Mouse (Mus musculus): ENCODE results near the gene Upk2. TPM values are rescaled to one million over a fixed set of nuclear protein-coding genes. Genes with fewer than 3 reads are reported as not detected.

The Upk2 gene
- total and polyA plus RNA-seq, 3 experiments: not detected

DNA sequence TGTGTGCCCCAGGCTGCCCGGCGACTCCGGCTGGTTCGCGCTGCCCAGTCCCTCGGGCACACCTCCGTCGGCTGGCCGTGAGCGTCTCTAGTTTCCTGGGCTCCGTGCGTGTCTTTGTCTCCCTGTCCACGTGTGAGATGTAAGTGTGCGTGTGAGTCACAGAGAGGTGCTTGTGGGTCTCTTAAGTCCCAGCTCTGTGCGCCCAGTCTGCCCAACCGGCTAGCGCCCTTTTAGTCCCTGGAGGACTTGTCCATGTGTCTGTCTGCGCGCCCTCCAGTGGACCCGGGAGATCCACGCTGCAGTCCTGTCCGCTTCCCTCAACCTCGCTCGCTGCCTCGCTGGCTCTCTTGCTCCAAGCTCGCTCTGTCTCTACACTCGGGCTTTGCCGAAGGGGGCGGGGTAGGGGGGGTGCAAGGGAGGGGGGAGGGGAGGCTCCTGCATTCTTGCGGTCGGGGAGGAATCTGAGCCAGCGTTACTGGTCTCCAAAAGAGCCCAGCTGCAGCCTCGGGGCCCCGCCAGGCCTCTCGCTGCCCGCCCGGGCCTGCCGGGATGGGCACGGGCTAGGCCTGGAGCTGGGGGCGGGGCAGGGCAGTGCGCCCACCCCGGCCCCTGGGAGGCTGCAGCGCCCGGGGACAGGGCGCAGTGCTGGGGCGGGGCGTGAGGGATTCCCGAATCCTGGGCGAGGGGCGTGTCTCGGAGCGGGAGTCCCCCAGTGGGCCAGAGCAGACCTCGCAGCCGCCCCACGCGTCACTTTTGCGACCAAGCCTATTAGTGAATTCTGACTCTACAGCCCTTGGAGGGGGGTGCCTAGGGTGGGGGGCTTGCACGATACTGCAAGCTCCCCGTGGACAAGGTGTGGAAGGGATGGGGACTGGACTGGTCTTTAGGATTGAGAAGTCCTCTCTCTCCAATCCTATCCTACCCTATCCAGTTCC, 43.9 kb upstream of the Upk2 start:
- Histone ChIP-seq H3K9ac (ENCODE audit: insufficient read depth, low read depth) (no peak overlapping the region), H3K4me2 (ENCODE audit: insufficient read depth, low read depth, poor library complexity, severe bottlenecking) (peak overlapping the region; percentile 55; the same call in 1 of the 2 replicates), H3K79me2 (replicated peaks; ENCODE audit: control insufficient read depth, extremely low read depth, insufficient read depth, poor library complexity, severe bottlenecking) (no peaks in the 10 kb centered on the region), H3K4me3 (replicated peaks in 1 of 3; ENCODE audit: low read depth in 2 of 3, low read length in 2 of 3, poor library complexity in 1 of 3) (no peak overlapping the region), H3K27ac (ENCODE audit: insufficient read depth, low read depth) (no peak overlapping the region), H3K36me3 (replicated peaks in 1 of 2; ENCODE audit: control insufficient read depth in 1 of 2, insufficient read depth in 1 of 2, low read length in 1 of 2) (peaks cover 3 to 35% of the 10 kb centered on the region in 2 experiments), H3K9me3 (replicated peaks; ENCODE audit: low read length) (no peaks in the 10 kb centered on the region), H3K27me3 (replicated peaks) (no peaks in the 10 kb centered on the region), H3K4me1 (ENCODE audit: control insufficient read depth in 1 of 2, insufficient read depth in 2 of 2) (peaks cover 62 to 86% of the 10 kb centered on the region in 2 experiments)
- TF ChIP-seq ZC3H11A (IDR thresholded peaks at IDR 0.05; ENCODE audit: low read depth, low read length) (no peak), MAZ (IDR thresholded peaks at IDR 0.05; ENCODE audit: low read depth, low read length) (no peak), USF2 (conservative IDR thresholded peaks at IDR 0.05; ENCODE audit: low read depth, low read length) (no peak), ETS1 (conservative IDR thresholded peaks at IDR 0.05; ENCODE audit: low read depth, low read length) (no peak), BHLHE40 (IDR thresholded peaks at IDR 0.05; ENCODE audit: low read depth, low read length) (no peak), CHD2 (IDR thresholded peaks at IDR 0.05; ENCODE audit: low read length) (no peak), HCFC1 (IDR thresholded peaks at IDR 0.05; ENCODE audit: low read depth, low read length) (no peak), TCF12 (IDR thresholded peaks at IDR 0.05; ENCODE audit: low read depth, low read length) (no peak), MAX (IDR thresholded peaks at IDR 0.05; ENCODE audit: low read length) (no peak), EP300 (IDR thresholded peaks at IDR 0.05; ENCODE audit: low read length) (no peak), SMC3 (IDR thresholded peaks at IDR 0.05; ENCODE audit: low read depth, low read length) (no peak), RAD21 (IDR thresholded peaks at IDR 0.05; ENCODE audit: low read depth, low read length) (no peak), IRF4 (IDR thresholded peaks at IDR 0.05; ENCODE audit: low read depth, low read length) (no peak), MAFK (IDR thresholded peaks at IDR 0.05; ENCODE audit: insufficient replicate concordance, low read length) (no peak), SIN3A (IDR thresholded peaks at IDR 0.05; ENCODE audit: low read length) (no peak), POLR2A (IDR thresholded peaks at IDR 0.05; ENCODE audit: low read depth, low read length) (no peak), RCOR1 (conservative IDR thresholded peaks at IDR 0.05; ENCODE audit: low read depth, low read length) (no peak)
- in situ Hi-C loops (cut with MboI; ENCODE audit: low pct_ligation_motif_present, low pct_unique_long_range_greater_than_20kb, low sequenced_read_pairs): loop anchor here (5.0 kb wide), 1 partner anchor 36 kb away; no protein-coding TSS in a partner anchor
- dilution Hi-C loops (cut with MboI; ENCODE audit: extremely low pct_ligation_motif_present, extremely low pct_unique_long_range_greater_than_20kb, low sequenced_read_pairs): no loop called here
- no peak for DNase-seq (ENCODE audit: extremely low read depth)

DNA sequence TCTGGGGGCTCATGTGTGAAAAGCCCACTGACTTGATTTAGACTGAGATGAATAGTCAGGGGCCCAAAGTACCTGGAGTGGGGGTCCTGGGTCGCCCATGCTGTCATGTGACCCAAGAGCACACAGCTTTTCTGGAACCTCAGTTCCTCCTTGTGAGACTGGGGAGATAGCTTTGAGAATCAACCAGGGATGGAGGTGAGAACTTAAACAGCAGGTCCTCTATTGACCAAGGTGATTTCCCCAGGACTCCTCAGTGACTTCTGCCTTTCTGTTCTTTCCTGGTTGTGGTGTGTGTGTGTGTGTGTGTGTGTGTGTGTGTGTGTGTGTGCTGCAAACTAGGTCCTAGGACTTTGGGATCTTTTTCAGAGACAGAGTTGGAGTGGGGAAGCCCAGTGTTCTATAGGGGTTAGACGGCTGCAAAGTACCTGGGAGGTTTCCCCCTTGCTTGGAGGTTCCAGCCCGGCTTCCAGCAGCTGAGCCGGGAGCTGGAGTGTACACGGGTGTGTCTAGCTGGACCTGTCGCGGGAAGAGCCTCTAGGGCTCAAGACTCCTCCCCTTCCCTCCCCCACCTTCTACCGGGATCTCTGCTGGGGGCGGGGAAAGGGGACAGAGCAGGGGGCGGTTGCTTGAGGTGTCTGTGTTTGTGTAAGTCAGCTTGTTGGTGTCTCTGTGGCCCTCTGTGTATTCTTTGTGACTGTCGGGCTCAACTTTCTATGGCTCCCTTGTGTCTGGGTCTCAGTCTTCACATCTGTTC, 43.0 kb upstream of the Upk2 start:
- Histone ChIP-seq H3K27ac (ENCODE audit: insufficient read depth, low read depth) (no peak overlapping the region), H3K4me3 (replicated peaks in 1 of 3; ENCODE audit: low read depth in 2 of 3, low read length in 2 of 3, poor library complexity in 1 of 3) (no peak overlapping the region)

More for the DNA sequence above, 43.0 kb upstream of the Upk2 start:
- no peaks in the 10 kb centered on the region for H3K27me3 ChIP-seq (replicated peaks)
- H3K4me1 ChIP-seq (ENCODE audit: control insufficient read depth in 1 of 2, insufficient read depth in 2 of 2): peaks cover 70 to 95% of the 10 kb centered on the region in 2 experiments
- dilution Hi-C loops (cut with MboI; ENCODE audit: extremely low pct_ligation_motif_present, extremely low pct_unique_long_range_greater_than_20kb, low sequenced_read_pairs): no loop called here
- peaks cover 3 to 26% of the 10 kb centered on the region in 2 experiments for H3K36me3 ChIP-seq (replicated peaks in 1 of 2; ENCODE audit: control insufficient read depth in 1 of 2, insufficient read depth in 1 of 2, low read length in 1 of 2)
- no peaks in the 10 kb centered on the region for H3K9me3 ChIP-seq (replicated peaks; ENCODE audit: low read length)
- no peak overlapping the region for H3K9ac ChIP-seq (ENCODE audit: insufficient read depth, low read depth)
- DNase-seq (ENCODE audit: extremely low read depth): no peak
- in situ Hi-C loops (cut with MboI; ENCODE audit: low pct_ligation_motif_present, low pct_unique_long_range_greater_than_20kb, low sequenced_read_pairs): loop anchor here (5.0 kb wide), 1 partner anchor 36 kb away; no protein-coding TSS in a partner anchor
- peak overlapping the region; percentile 55 for H3K4me2 ChIP-seq (ENCODE audit: insufficient read depth, low read depth, poor library complexity, severe bottlenecking)
- TF ChIP-seq ELF1 (IDR thresholded peaks at IDR 0.05; ENCODE audit: low read depth, low read length) (peak; percentile 37; the same call in 1 of the 2 replicates), IRF4 (IDR thresholded peaks at IDR 0.05; ENCODE audit: low read depth, low read length) (peak; percentile 36; the same call in 1 of the 2 replicates), RCOR1 (conservative IDR thresholded peaks at IDR 0.05; ENCODE audit: low read depth, low read length) (no peak), EP300 (IDR thresholded peaks at IDR 0.05; ENCODE audit: low read length) (0 out of 2 replicates have a peak, but pooled peaks have one; percentile 12)
- H3K79me2 ChIP-seq (replicated peaks; ENCODE audit: control insufficient read depth, extremely low read depth, insufficient read depth, poor library complexity, severe bottlenecking): no peaks in the 10 kb centered on the region
